Mouse (Mus musculus) c-Kit-positive CD71-negative TER-119-negative erythroid progenitor cells, embryonic 14.5 days (primary cell): ENCODE results near the gene Mvp.

Experiments
- DNase-seq: peaks from one replicate; pipeline ENCODE4 v3.0.0-alpha.2; 2013; ENCODE audit warnings: low read depth

Mvp gene

DNA sequence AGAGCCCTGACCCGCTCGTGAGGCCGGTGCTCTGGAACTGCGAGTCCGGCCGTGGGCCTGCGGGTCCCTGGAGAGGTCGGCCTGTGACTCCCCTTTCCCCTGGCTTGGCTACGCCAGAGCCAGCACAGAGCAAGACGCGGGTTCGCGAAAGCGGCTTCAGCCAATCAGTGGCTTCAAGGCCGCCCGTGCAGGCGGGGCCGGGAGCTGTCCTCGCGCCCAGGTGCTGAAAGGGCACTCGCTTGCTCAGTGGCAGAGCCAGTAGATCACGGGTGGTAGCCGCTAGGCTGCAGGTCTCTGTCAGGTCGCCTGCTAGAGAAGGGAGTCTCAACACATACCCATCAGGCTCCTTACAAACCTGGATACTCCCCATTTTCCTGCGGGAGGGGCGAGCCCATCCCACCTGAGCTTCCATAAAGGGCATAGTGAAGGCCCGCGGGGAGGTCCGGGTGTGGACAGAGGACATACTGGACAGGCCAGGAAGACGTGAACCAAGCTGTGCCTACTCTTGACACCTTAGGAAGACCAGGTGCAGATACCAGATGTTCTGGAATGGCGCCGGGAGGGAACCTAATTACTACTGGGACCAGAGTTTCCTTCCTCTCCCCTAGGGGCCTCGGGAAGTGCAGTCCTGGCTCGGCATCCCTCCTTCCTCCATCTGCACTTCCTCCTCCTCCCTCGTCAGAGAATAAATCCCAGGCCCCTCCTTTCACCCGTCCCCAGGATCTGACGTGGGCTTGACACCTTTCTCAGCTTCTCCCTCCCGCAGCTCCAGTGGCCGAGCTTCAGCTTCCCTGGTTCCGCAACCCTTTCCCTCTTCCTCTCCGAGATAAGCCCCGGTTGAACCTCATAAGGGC, 64.4 kb downstream of the Mvp start, which contains the start of gene Sez6l2:
TSS of gene Sez6l2 (plus strand) at position 771 of the 854 bp plus-strand sequence.
- DNase-seq: peak; percentile 83

- no peak for DNase-seq
Observed at GRCm38 (mm10) chr7:126949403-126949792, 65.0 kb downstream of the Mvp start, which contains the start of gene Asphd1. Gene Asphd1, minus strand, starts transcription at chr7:126949582.

DNA sequence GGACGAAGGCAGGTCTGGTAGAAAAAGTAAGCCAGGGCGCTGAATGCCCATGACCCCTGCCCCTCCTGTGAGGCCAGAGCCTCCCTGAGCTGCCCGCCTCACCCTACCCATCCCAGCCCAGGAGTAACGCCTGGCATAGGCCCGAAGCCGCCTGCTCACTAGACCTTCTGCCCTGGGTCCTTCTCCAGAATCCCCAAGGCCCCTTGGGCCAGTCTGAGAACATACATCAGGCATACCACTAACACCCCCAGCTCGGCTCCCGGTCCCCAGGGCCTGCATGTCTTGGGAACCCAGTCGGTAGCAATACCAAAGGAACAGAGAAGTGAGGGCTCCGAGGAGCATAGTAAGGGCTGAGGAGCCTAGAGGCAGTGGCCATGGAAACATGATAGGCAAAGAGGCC, 65.8 kb downstream of the Mvp start:
- DNase-seq: no peak

DNA sequence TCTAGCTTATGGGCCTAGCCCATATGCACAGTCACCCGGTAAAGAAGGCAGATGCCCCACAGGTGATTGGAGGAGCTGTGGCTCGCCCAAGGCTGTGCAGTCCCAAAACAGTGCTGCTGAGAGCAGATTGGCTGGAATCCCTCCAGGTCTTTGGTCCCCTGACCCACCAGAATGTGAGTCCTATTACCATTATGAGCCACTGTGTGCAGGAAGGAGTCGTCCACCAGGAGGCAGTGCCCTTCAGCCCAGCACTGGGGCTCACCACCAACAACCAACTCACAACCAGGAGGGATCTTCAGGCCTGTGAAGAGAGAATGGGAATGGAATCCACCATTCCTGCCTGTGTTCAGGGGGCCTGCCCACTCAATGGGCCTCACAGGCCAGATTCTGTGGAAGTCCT, 67.9 kb downstream of the Mvp start:
- DNase-seq: no peak

DNA sequence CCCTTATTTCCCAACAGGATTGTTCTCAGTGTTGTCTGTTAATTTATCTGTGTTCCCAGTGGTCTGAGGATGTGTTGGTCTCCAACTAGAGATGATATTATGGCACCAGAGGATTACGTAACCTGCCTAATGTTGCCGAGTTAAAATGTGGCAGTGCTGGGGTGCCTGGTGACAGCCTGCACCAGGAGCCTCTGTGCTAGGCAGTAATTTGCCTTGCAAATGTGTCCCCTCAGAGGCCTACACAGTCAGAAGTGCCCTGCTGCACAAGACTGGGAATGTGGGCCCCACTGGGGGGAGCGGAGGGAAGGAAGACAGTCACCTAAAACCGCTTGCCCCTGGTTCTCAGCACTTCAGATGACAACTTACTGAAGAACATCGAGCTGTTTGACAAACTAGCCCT, 72.6 kb downstream of the Mvp start:
- no peak for DNase-seq

- DNase-seq: no peak
Observed at GRCm38 (mm10) chr7:126941171-126941570, 73.2 kb downstream of the Mvp start.
